Mouse (Mus musculus): ENCODE results near the gene Ttll8.

Gene Ttll8

GRCm38 (mm10) chr15:88859206-88859970 lies 94.8 kb downstream of the Ttll8 start:
- DNase-seq = no peak

GRCm38 (mm10) chr15:88858707-88859106 lies 95.5 kb downstream of the Ttll8 start:
- DNase-seq = no peak

GRCm38 (mm10) chr15:88858141-88858541 lies 96.1 kb downstream of the Ttll8 start:
- DNase-seq = no peak

- no peak for DNase-seq
Observed at GRCm38 (mm10) chr15:88857361-88857760, 96.9 kb downstream of the Ttll8 start.

- DNase-seq = no peak
Observed at GRCm38 (mm10) chr15:88856613-88857012, 97.6 kb downstream of the Ttll8 start.

GRCm38 (mm10) chr15:88855896-88856417 lies 98.3 kb downstream of the Ttll8 start:
- DNase-seq = no peak

GRCm38 (mm10) chr15:88854969-88855830 lies 99.0 kb downstream of the Ttll8 start:
- peak in 1 of 2 experiments; percentile 20 for DNase-seq

GRCm38 (mm10) chr15:88854119-88854968 lies 99.9 kb downstream of the Ttll8 start:
- peak; percentile 57 to 72 for DNase-seq

GRCm38 (mm10) chr15:88853106-88853505 lies 101.1 kb downstream of the Ttll8 start:
- no peak for DNase-seq

GRCm38 (mm10) chr15:88851507-88852149 lies 102.6 kb downstream of the Ttll8 start:
- peak; percentile 66 to 78 for DNase-seq

GRCm38 (mm10) chr15:88851076-88851475 lies 103.1 kb downstream of the Ttll8 start:
- peak; percentile 56 to 77 for DNase-seq

- peak; percentile 53 to 69 for DNase-seq
Observed at GRCm38 (mm10) chr15:88850146-88850826, 103.9 kb downstream of the Ttll8 start.

GRCm38 (mm10) chr15:88849621-88850020 lies 104.6 kb downstream of the Ttll8 start:
- no peak for DNase-seq

GRCm38 (mm10) chr15:88848661-88849060 lies 105.6 kb downstream of the Ttll8 start:
- DNase-seq = no peak

GRCm38 (mm10) chr15:88844966-88845365 lies 109.3 kb downstream of the Ttll8 start:
- no peak for DNase-seq

- peak; percentile 36 to 51 for DNase-seq
Observed at GRCm38 (mm10) chr15:88843486-88844097, 110.6 kb downstream of the Ttll8 start.

- no peak for DNase-seq
Observed at GRCm38 (mm10) chr15:88842300-88842673, 111.9 kb downstream of the Ttll8 start.

GRCm38 (mm10) chr15:88841580-88842299 lies 112.5 kb downstream of the Ttll8 start:
- DNase-seq = no peak

GRCm38 (mm10) chr15:88841160-88841559 lies 113.1 kb downstream of the Ttll8 start:
- no peak for DNase-seq
